Mouse (Mus musculus): ENCODE data around the gene Paqr4. TPM values are rescaled to one million over a fixed set of nuclear protein-coding genes. Genes with fewer than 3 reads are reported as not detected.

Gene Paqr4
- total and polyA plus RNA-seq, 3 experiments: 1.0 to 2.8 (median 1.1) TPM

DNA sequence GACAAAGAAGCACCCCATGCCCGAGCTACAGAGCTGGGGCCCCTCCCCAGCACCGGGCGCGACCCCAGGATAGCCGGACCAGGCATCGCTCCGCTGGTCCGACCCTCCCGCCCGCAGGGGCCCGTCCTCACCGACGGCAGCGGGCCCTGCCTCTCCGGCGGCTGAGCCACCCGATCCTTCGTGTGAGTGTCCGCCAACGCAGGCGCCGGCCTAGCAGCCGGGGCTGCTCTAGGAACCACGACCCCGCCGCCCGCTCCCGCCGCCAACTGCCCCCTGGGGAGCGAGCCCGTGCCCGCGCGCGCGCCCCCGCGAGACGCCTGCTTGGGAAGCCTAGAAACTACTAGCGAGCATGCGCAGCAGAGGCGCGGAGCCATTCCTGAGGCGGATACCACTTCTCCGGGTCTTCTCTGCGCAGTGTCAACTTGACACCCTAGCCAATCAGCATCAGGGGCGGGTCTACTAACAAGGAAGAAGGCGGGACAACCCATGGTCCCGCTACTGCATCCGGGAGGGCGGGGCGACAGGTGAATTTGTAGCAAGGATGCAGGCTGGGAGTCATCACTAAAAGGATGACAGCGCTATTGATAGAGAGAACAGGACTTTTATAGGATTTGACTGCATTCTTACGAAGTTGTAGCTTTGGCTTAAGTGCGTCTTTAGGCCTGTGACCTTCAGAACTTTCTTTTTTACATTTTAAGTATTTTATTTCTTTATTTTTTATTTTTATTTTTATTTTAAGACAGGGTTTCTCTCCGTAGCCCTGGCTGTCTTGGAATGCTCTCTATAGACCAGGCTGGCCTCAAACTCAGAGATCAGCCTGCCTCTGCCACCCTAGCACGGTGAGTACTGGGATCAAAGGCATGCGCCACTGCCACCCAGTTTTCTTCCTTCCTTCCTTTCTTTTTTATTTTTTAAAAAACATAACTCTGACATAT, 30.9 kb upstream of the Paqr4 start, which contains the start of gene Flywch1 (continued):
- TF ChIP-seq ZMIZ1 (IDR thresholded peaks at IDR 0.05; ENCODE audit: low read depth, low read length): peak; percentile 45; the same call in 1 of the 2 replicates

DNA sequence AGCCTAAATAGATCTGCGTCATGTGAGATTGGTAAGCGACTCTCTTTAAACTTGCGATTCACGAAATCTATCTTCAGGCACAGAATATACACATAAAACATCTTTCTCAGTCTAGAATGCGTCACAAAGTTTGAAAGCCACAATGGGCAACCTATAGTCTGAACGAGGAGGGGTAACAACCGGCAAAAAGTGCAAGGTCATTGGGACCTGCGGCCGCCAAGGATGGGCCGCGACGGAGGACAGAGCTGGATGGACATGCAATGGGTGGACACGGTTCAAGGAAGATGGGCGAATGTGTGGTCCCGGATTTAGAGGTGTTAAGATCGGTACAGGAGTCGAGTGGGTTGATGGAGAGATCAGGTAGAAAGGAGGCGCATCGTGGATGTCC, 30.2 kb upstream of the Paqr4 start:
- Histone ChIP-seq H3K27ac (ENCODE audit: insufficient read depth, low read depth) (0 out of 2 replicates have a peak overlapping the region, but pooled peaks have one; percentile 0), H3K27me3 (replicated peaks) (no peaks in the 10 kb centered on the region), H3K36me3 (replicated peaks in 1 of 2; ENCODE audit: control insufficient read depth in 1 of 2, insufficient read depth in 1 of 2, low read length in 1 of 2) (peaks cover 0 to 12% of the 10 kb centered on the region in 2 experiments), H3K4me3 (replicated peaks in 1 of 3; ENCODE audit: low read depth in 2 of 3, low read length in 2 of 3, poor library complexity in 1 of 3) (peak overlapping the region; percentile 75 to 86 (median 86)), H3K4me1 (ENCODE audit: control insufficient read depth in 1 of 2, insufficient read depth in 2 of 2) (peaks cover 4 to 25% of the 10 kb centered on the region in 2 experiments; a peak in 3 of 4 replicates), H3K79me2 (replicated peaks; ENCODE audit: control insufficient read depth, extremely low read depth, insufficient read depth, poor library complexity, severe bottlenecking) (0 out of 2 replicates have a peak, but pooled peaks cover 4% of the 10 kb centered on the region), H3K9ac (ENCODE audit: insufficient read depth, low read depth) (peak overlapping the region; percentile 94), H3K9me3 (replicated peaks; ENCODE audit: low read length) (no peaks in the 10 kb centered on the region), H3K4me2 (ENCODE audit: insufficient read depth, low read depth, poor library complexity, severe bottlenecking) (peak overlapping the region; percentile 76)
- no peak for DNase-seq (ENCODE audit: extremely low read depth)
- dilution Hi-C loops (cut with MboI; ENCODE audit: extremely low pct_ligation_motif_present, extremely low pct_unique_long_range_greater_than_20kb, low sequenced_read_pairs) (no loop called here), in situ Hi-C loops (cut with MboI; ENCODE audit: low pct_ligation_motif_present, low pct_unique_long_range_greater_than_20kb, low sequenced_read_pairs) (loop anchor here (5.0 to 10.0 kb wide), 2 partner anchors 36 to 194 kb away; no protein-coding TSS in a partner anchor)
- 0 out of 2 replicates have a peak, but pooled peaks have one; percentile 18 for TF ChIP-seq EP300 (IDR thresholded peaks at IDR 0.05; ENCODE audit: low read length)
- no peak for TF ChIP-seq MAFK (IDR thresholded peaks at IDR 0.05; ENCODE audit: insufficient replicate concordance, low read length)

DNA sequence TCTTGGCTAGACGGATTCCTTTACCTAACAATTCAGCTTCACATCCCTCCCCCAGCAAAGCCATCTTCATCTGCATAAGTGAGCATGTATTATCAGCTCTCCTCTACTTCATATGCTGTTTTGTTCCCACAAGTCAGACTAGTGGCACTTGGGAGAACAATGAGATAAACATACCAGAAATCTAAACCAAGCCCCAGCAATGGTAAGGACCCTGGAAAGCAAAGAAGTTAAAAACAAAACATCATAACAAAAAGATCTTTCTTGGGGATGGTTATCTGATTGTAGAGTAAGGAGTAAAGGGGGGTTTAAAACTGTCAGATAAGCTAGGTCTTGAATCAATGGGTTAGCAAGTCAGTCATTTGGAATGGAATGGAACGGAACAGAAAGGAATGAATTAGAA, 29.8 kb upstream of the Paqr4 start:
- dilution Hi-C loops (cut with MboI; ENCODE audit: extremely low pct_ligation_motif_present, extremely low pct_unique_long_range_greater_than_20kb, low sequenced_read_pairs) (no loop called here), in situ Hi-C loops (cut with MboI; ENCODE audit: low pct_ligation_motif_present, low pct_unique_long_range_greater_than_20kb, low sequenced_read_pairs) (loop anchor here (5.0 to 10.0 kb wide), 2 partner anchors 37 to 194 kb away; no protein-coding TSS in a partner anchor)
- Histone ChIP-seq H3K27ac (ENCODE audit: insufficient read depth, low read depth) (no peak overlapping the region), H3K9me3 (replicated peaks; ENCODE audit: low read length) (no peaks in the 10 kb centered on the region), H3K9ac (ENCODE audit: insufficient read depth, low read depth) (peak overlapping the region; percentile 94), H3K4me1 (ENCODE audit: control insufficient read depth in 1 of 2, insufficient read depth in 2 of 2) (peaks cover 4 to 26% of the 10 kb centered on the region in 2 experiments; a peak in 3 of 4 replicates), H3K4me3 (replicated peaks in 1 of 3; ENCODE audit: low read depth in 2 of 3, low read length in 2 of 3, poor library complexity in 1 of 3) (peak overlapping the region; percentile 75 to 86 (median 86)), H3K4me2 (ENCODE audit: insufficient read depth, low read depth, poor library complexity, severe bottlenecking) (peak overlapping the region; percentile 76), H3K36me3 (replicated peaks in 1 of 2; ENCODE audit: control insufficient read depth in 1 of 2, insufficient read depth in 1 of 2, low read length in 1 of 2) (peaks cover 0 to 12% of the 10 kb centered on the region in 2 experiments), H3K79me2 (replicated peaks; ENCODE audit: control insufficient read depth, extremely low read depth, insufficient read depth, poor library complexity, severe bottlenecking) (0 out of 2 replicates have a peak, but pooled peaks cover 4% of the 10 kb centered on the region), H3K27me3 (replicated peaks) (no peaks in the 10 kb centered on the region)
- DNase-seq (ENCODE audit: extremely low read depth): no peak
- TF ChIP-seq ELF1 (IDR thresholded peaks at IDR 0.05; ENCODE audit: low read depth, low read length) (no peak), POLR2A (IDR thresholded peaks at IDR 0.05; ENCODE audit: low read depth, low read length) (no peak), ZC3H11A (IDR thresholded peaks at IDR 0.05; ENCODE audit: low read depth, low read length) (no peak), ZKSCAN1 (IDR thresholded peaks at IDR 0.05; ENCODE audit: borderline replicate concordance, low read depth, low read length) (no peak), TBP (conservative IDR thresholded peaks at IDR 0.05; ENCODE audit: low read depth, low read length) (no peak), BHLHE40 (IDR thresholded peaks at IDR 0.05; ENCODE audit: low read depth, low read length) (no peak), MAX (IDR thresholded peaks at IDR 0.05; ENCODE audit: low read length) (no peak), ZNF384 (IDR thresholded peaks at IDR 0.05; ENCODE audit: low read depth, low read length) (no peak), TCF12 (IDR thresholded peaks at IDR 0.05; ENCODE audit: low read depth, low read length) (no peak), SIN3A (IDR thresholded peaks at IDR 0.05; ENCODE audit: low read length) (no peak), CHD2 (IDR thresholded peaks at IDR 0.05; ENCODE audit: low read length) (no peak), USF2 (conservative IDR thresholded peaks at IDR 0.05; ENCODE audit: low read depth, low read length) (no peak)
